Mouse (Mus musculus) lung, adult 2 months (tissue): ENCODE data around the gene Sh2b1.

Source experiments
- CTCF ChIP-seq: fragments of 200-500 bp; IDR thresholded peaks from 2 replicates; pipeline ENCODE4 v1.5.1; 2011; ENCODE audit warnings: mild to moderate bottlenecking, low read length, control low read depth; ENCODE audit not compliant: insufficient read depth
- POLR2A ChIP-seq: fragments of 200-500 bp; IDR thresholded peaks from 2 replicates; pipeline ENCODE4 v1.6.1; 2011; ENCODE audit warnings: low read depth, mild to moderate bottlenecking, control low read depth, low read length, borderline replicate concordance; ENCODE audit errors: extremely low read depth

DNA sequence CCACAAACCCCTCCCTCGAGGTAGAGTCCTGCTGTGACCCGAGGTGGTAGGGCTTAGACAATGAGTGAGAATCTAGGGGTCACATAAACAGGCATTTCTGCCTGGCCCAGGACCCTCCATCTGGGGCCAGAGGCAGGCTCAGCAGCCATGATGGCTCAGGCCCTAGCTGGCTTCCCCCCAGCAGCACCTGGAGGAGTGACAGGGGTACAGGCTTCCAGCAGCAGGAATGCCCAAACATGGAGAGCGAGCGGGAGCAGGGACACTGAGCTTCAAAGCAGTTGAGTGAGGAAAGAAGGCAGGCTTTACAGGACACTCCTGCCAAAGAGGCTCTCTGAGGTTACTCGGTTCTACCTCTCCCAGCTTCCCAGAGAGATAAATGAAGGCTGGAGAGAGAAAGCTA lies 10.4 kb downstream of the Sh2b1 start:
- TF ChIP-seq CTCF (no peak), POLR2A (no peak)
